Mouse (Mus musculus) lung, adult 2 months (tissue): ENCODE results near the gene Plcb2.

Source experiments
- CTCF ChIP-seq: fragments of 200-500 bp; IDR thresholded peaks from 2 replicates; pipeline ENCODE4 v1.5.1; 2011; ENCODE audit warnings: mild to moderate bottlenecking, low read length, control low read depth; ENCODE audit not compliant: insufficient read depth
- POLR2A ChIP-seq: fragments of 200-500 bp; IDR thresholded peaks from 2 replicates; pipeline ENCODE4 v1.6.1; 2011; ENCODE audit warnings: low read depth, mild to moderate bottlenecking, control low read depth, low read length, borderline replicate concordance; ENCODE audit errors: extremely low read depth

DNA sequence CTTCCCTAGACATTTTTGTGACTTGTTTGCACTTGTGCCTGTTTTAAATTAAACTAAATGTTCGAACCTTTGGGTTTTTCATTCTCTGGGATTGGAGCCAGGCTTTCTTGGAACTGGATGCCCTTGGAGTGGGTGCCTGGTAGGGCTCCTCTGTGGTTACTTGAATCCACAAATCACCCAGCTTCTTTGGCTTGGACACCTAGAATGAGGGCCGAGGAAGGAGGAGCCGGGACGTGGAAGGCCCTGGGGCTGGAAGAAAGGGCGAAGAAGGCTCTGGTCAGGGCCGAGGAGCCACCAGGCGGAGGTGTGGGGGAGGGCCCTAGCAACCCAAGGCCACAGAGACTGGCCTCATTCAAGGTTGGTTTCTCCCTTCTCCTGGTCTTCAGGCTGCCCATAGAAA, 30.3 kb downstream of the Plcb2 start:
- TF ChIP-seq POLR2A (no peak), CTCF (no peak)
